Mouse (Mus musculus) liver, embryonic 11.5 days (tissue): ENCODE measurements around the gene P4ha3. TPM values are rescaled to one million over a fixed set of nuclear protein-coding genes. Genes with fewer than 3 reads are reported as not detected.

ENCODE experiments used
- ATAC-seq: fragments of 200-750 bp; cut with Nextera tagmentation; replicated peaks from 2 replicates; pipeline ENCODE4 v1.8.0; 2017; ENCODE audit warnings: moderate number of reproducible peaks, mild to moderate bottlenecking, moderate TSS enrichment, moderate library complexity; ENCODE audit not compliant: low FRiP score
- DNase-seq: peaks from one replicate; pipeline ENCODE4 v3.0.0-alpha.2; 2017; ENCODE audit warnings: low spot score
- H3K27ac ChIP-seq: fragments of 300-500 bp; sonication (generic); 2 replicates; pipeline ENCODE4 v1.5.1; 2014; ENCODE audit warnings: mild to moderate bottlenecking, low read depth, low read length, control low read depth
- H3K27me3 ChIP-seq: fragments of 300-500 bp; sonication (generic); replicated peaks from 2 replicates; pipeline ENCODE4 v1.6.1; 2014; ENCODE audit warnings: low read length, mixed read lengths; ENCODE audit not compliant: control insufficient read depth, insufficient read depth
- H3K36me3 ChIP-seq: fragments of 300-500 bp; sonication (generic); 2 replicates; pipeline ENCODE4 v1.6.1; 2014; ENCODE audit warnings: mild to moderate bottlenecking, low read length, moderate library complexity, mixed read lengths; ENCODE audit not compliant: control insufficient read depth, insufficient read depth
- H3K4me1 ChIP-seq: fragments of 300-500 bp; sonication (generic); replicated peaks from 2 replicates; pipeline ENCODE4 v1.6.1; 2014; ENCODE audit warnings: low read length, mixed read lengths; ENCODE audit not compliant: control insufficient read depth, insufficient read depth
- H3K4me2 ChIP-seq: fragments of 300-500 bp; sonication (generic); 2 replicates; pipeline ENCODE4 v1.6.1; 2014; ENCODE audit warnings: mild to moderate bottlenecking, control low read depth, moderate library complexity
- H3K4me3 ChIP-seq: fragments of 300-500 bp; sonication (generic); 2 replicates; pipeline ENCODE4 v1.5.1; 2014; ENCODE audit warnings: low read depth, low read length, control low read depth
- H3K9ac ChIP-seq: fragments of 300-500 bp; sonication (generic); 2 replicates; pipeline ENCODE4 v1.6.1; 2014; ENCODE audit warnings: low read depth, low read length, control low read depth
- H3K9me3 ChIP-seq: fragments of 300-500 bp; sonication (generic); 2 replicates; pipeline ENCODE4 v1.6.1; 2016; ENCODE audit warnings: low read length, inconsistent platforms, mixed read lengths; ENCODE audit not compliant: control insufficient read depth
- WGBS: fragments of 180-500 bp; shearing (Covaris S2); extraction: QIAGEN DNeasy Blood & Tissue Kit; methylation state at CpG from one replicate; pipeline ENCODE4 v1.1.7; 2014; 5-methylcytosine and 5-hydroxymethylcytosine counted together
- polyA plus RNA-seq: library from polyadenylated mRNA; unstranded; fragments of >200 nt; fragmentation: Nextera tagmentation; extraction: Ambion mirVana; gene quantifications from 2 replicates; pipeline ENCODE4 v1.2.1, GENCODE M21; 2014

Gene P4ha3
- polyA plus RNA-seq, 1 experiment from 2014 or later = 7.1 TPM

DNA sequence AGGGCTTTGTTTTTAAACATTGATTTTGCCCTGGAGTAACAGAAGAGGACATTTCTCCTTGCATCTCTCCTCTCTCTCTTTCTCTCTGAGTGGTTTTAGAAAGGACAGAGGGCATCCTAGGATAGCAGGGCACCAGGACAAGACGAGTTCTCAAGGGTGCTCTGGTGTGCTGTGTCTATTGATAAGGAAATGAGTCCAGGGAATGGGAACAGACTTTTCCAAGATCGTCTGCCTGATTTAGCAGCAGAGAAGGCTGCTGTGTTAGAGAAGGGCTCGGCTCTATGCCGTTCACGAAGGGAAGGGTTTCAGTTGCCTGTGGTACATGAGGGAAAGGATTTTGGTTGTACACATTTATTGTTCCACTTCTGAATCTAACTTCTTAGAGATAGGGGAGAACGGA, 24.4 kb downstream of the P4ha3 start:
- H3K4me2 ChIP-seq = no peak overlapping the region
- 53% methylated on average over 6 of the region's 6 CpGs for WGBS

DNA sequence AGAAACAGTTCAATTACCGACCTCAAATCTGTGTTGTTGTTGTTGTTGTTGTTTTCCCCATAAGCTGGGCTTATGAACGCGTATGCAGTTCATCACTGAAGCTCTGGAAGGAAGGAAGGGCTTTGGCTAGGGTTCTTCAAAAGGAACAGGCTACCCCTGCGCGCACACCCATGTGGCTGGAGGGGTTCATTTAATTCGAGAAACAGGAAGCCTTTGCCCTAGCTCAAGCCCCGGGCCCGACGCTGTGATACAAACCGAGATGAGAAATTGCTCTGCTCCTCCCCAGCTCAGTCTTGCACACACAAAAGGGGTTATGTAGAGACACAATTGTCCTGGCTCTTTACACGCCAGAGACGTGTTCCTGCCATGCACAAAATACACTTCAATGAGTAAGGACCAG, 25.0 kb downstream of the P4ha3 start:
- H3K27me3 ChIP-seq = no peaks in the 10 kb centered on the region
- DNase-seq (no peak), ATAC-seq (no peak)
- no peak overlapping the region for H3K27ac ChIP-seq
- WGBS = 69% methylated on average over 12 of the region's 12 CpGs
- H3K4me2 ChIP-seq = no peak overlapping the region
- H3K36me3 ChIP-seq = 0 out of 2 replicates have a peak, but pooled peaks cover under 1% of the 10 kb centered on the region
- peaks cover 17% of the 10 kb centered on the region for H3K4me1 ChIP-seq
- H3K4me3 ChIP-seq = no peak overlapping the region
- no peaks in the 10 kb centered on the region for H3K9me3 ChIP-seq
- no peak overlapping the region for H3K9ac ChIP-seq

More for the DNA sequence above, 24.4 kb downstream of the P4ha3 start:
- Histone ChIP-seq H3K4me3 (no peak overlapping the region), H3K36me3 (no peaks in the 10 kb centered on the region), H3K9ac (no peak overlapping the region), H3K27me3 (no peaks in the 10 kb centered on the region), H3K27ac (no peak overlapping the region), H3K4me1 (peaks cover 17% of the 10 kb centered on the region), H3K9me3 (no peaks in the 10 kb centered on the region)
- DNase-seq (no peak), ATAC-seq (no peak)

DNA sequence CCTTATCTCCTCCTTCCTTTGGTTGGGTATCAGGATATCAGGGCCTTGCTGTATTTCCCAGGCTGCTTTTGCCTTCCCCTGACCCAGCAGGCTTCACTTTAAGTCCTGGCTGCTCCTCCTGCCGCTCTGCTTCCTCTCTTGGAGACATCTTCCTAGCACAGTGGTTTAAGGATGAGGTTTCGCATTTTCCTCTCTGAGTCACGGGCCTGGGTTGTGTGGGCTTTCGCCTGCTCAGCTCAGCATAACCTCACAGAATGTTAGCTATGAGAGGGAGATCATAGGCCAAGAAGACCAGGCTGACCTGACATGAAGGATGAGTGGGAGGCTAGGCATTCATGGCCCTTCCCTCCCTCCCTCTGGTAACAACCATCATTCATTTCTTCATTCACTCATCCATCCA, 27.4 kb downstream of the P4ha3 start:
- Histone ChIP-seq H3K36me3 (0 out of 2 replicates have a peak, but pooled peaks cover 2% of the 10 kb centered on the region), H3K4me3 (no peak overlapping the region), H3K9me3 (no peaks in the 10 kb centered on the region), H3K9ac (no peak overlapping the region), H3K4me2 (no peak overlapping the region), H3K4me1 (peaks cover 25% of the 10 kb centered on the region), H3K27ac (no peak overlapping the region), H3K27me3 (no peaks in the 10 kb centered on the region)
- DNase-seq = no peak
- WGBS = 49% methylated on average over 4 of the region's 4 CpGs
- ATAC-seq = no peak

DNA sequence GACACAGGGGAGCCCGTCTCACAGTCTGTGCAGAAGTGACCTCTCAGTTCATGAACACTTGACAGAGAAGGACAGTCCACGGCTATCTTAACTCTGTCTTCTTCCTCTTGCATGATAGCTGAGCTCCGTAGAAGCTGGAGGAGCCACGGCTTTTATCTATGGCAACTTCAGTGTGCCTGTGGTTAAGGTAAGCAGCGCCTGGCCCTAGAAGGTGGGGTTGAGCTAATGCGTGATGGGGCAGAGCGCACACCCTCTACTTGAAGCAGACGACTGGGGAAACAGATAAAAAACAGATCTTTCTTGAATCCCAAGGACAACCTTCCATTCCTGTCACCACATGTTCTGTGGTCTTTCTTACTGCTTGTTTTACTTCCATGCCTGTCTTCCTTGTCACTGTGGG, 31.6 kb downstream of the P4ha3 start:
- H3K9me3 ChIP-seq = no peaks in the 10 kb centered on the region
- peaks cover 2% of the 10 kb centered on the region; the same call in 1 of the 2 replicates for H3K36me3 ChIP-seq
- H3K4me2 ChIP-seq = 0 out of 2 replicates have a peak overlapping the region, but pooled peaks have one; percentile 3
- H3K4me1 ChIP-seq = peaks cover 17% of the 10 kb centered on the region
- WGBS = 42% methylated on average over 8 of the region's 8 CpGs
- H3K27me3 ChIP-seq = no peaks in the 10 kb centered on the region
- H3K27ac ChIP-seq = 0 out of 2 replicates have a peak overlapping the region, but pooled peaks have one; percentile 50
- no peak overlapping the region for H3K9ac ChIP-seq
- ATAC-seq = peak; percentile 83
- H3K4me3 ChIP-seq = no peak overlapping the region
- no peak for DNase-seq

DNA sequence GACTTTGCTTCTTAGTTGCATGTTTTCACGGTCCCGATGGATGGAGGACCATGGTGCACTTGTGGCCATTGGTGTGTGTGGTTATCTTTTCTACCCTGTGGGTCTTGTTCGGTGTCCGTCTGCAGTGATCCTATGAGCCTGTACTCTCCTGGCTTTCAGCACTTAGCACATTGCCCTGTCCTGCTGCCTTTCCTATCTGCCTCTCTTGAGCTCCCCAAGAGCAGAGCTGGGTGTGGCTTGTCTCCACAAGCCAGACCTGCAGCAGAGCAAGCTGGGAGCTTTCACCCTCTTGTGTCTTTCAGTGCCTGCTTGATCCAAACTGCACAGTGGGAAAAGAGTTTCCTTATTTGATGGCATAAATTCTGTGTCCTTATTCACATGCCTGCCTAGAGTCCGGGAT, 32.2 kb downstream of the P4ha3 start:
- Histone ChIP-seq H3K9ac (no peak overlapping the region), H3K27ac (0 out of 2 replicates have a peak overlapping the region, but pooled peaks have one; percentile 50), H3K4me1 (peaks cover 17% of the 10 kb centered on the region), H3K4me3 (no peak overlapping the region), H3K4me2 (no peak overlapping the region), H3K9me3 (no peaks in the 10 kb centered on the region), H3K36me3 (peaks cover 2% of the 10 kb centered on the region; the same call in 1 of the 2 replicates), H3K27me3 (no peaks in the 10 kb centered on the region)
- ATAC-seq (peak; percentile 77), DNase-seq (no peak)
- 87% methylated on average over 5 of the region's 5 CpGs for WGBS

DNA sequence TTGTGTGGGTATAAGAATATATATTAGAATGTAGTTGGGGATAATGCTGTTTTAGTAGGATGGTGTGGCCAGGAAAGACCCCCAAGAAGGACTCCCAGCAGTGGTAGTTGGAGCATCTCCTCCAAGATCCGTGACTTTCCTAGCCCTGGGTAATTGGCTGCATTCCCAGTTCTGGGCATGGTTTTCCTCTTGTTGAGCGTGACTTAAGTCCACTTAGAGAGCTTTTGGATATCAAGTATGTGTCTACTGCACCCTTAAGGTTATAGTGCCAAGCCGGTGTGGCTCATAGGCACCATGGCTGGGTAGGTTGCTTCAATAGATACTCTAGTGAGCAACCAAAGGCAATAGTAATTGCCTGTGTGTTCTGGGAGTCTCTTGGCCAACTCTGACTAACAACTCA, 38.4 kb downstream of the P4ha3 start:
- DNase-seq (no peak), ATAC-seq (no peak)
- Histone ChIP-seq H3K27me3 (no peaks in the 10 kb centered on the region), H3K4me3 (no peak overlapping the region), H3K27ac (no peak overlapping the region), H3K4me2 (no peak overlapping the region), H3K36me3 (peaks cover 2% of the 10 kb centered on the region), H3K9me3 (no peaks in the 10 kb centered on the region), H3K4me1 (no peaks in the 10 kb centered on the region), H3K9ac (no peak overlapping the region)
- WGBS = 85% methylated on average over 3 of the region's 3 CpGs

DNA sequence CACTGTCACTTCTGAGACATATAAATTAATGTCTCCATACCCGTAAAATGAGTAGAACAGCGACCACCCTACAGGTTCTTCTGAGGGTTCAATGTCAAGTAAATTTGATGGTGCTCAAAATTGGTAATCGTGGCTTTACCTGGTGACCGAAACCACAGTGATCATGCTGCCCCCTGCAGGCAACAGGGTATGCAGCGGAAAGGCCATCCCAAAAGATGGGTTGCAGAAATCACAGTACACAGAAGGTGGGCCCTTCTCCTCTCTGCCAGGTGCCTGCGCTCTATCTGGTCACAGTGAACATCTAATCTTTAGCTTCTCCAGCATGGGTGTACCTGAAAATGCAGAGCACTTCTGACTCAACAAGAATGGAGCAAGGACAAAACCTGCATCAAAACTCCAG, 40.2 kb downstream of the P4ha3 start:
- Histone ChIP-seq H3K4me2 (no peak overlapping the region), H3K9ac (no peak overlapping the region), H3K4me3 (no peak overlapping the region), H3K9me3 (no peaks in the 10 kb centered on the region), H3K27me3 (no peaks in the 10 kb centered on the region), H3K27ac (no peak overlapping the region), H3K36me3 (peaks cover 5% of the 10 kb centered on the region; the same call in 1 of the 2 replicates), H3K4me1 (no peaks in the 10 kb centered on the region)
- no peak for ATAC-seq
- WGBS = 77% methylated on average over 6 of the region's 6 CpGs
- DNase-seq = no peak

DNA sequence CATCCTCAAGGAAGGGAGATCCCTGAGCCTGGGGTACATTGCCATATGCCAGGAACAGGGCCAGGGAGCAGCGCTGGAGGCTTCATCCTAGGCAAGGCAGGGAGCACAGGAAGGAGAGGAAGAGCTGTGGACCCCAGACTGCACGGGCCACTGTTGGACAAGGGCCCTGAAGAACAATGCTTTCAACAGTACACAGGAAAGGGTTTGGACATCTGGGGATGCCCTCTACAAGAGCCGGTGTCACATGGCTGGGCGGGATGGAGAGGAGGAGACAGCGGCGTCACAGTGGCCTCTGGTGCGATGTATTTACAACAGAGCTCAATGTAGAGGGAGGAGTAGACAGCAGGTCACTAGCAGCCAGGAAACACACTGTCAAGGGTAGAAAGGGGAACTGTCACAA, 42.2 kb downstream of the P4ha3 start:
- 77% methylated on average over 7 of the region's 7 CpGs for WGBS
- no peak overlapping the region for H3K9ac ChIP-seq
- H3K27ac ChIP-seq = no peak overlapping the region
- no peak overlapping the region for H3K4me2 ChIP-seq
- DNase-seq = no peak
- no peak; the same call in 1 of the 2 replicates for ATAC-seq
- H3K9me3 ChIP-seq = no peaks in the 10 kb centered on the region
- peaks cover 9% of the 10 kb centered on the region for H3K36me3 ChIP-seq
- H3K4me1 ChIP-seq = no peaks in the 10 kb centered on the region
- H3K27me3 ChIP-seq = no peaks in the 10 kb centered on the region
- no peak overlapping the region for H3K4me3 ChIP-seq

DNA sequence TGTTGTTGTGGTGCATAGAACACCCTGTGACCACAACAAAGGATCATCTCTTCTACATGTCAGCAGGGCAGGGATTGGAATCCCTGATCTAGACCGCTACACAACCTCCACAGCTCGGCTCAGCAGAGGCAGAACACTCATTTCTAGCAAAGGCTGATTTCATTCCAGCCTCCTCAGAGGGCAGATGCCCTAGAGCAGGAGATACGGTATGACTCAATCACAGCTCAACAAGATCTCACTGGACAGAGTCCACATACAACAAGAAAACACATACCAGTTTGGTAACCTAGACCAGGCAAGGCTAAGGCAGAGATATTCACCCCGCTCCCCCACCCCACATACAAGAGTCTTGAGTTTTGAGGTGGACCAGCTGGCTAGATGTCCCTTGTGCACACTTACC, 43.3 kb downstream of the P4ha3 start:
- peaks cover 13% of the 10 kb centered on the region for H3K36me3 ChIP-seq
- 92% methylated on average over 4 of the region's 4 CpGs for WGBS
- ATAC-seq = no peak

More for the DNA sequence above, 43.3 kb downstream of the P4ha3 start:
- Histone ChIP-seq H3K4me1 (no peaks in the 10 kb centered on the region), H3K27me3 (no peaks in the 10 kb centered on the region), H3K9me3 (no peaks in the 10 kb centered on the region), H3K4me2 (no peak overlapping the region), H3K4me3 (no peak overlapping the region), H3K9ac (no peak overlapping the region), H3K27ac (no peak overlapping the region)
- no peak for DNase-seq
